Mouse (Mus musculus): ENCODE data around the gene Zbtb41. TPM values are rescaled to one million over a fixed set of nuclear protein-coding genes. Genes with fewer than 3 reads are reported as not detected.

Gene Zbtb41
- total and polyA plus RNA-seq, 3 experiments: 7.6 to 9.3 TPM; not detected in 1

GRCm38 (mm10) chr1:139494630-139495029 is 72.5 kb downstream of the Zbtb41 start:
- Histone ChIP-seq H3K79me2 (ENCODE audit: control insufficient read depth, insufficient read depth, low read length, poor library complexity) (no peaks in the 10 kb centered on the region), H3K9ac (ENCODE audit: control insufficient read depth, low read depth, low read length, poor library complexity, severe bottlenecking) (no peak overlapping the region), H3K27ac (ENCODE audit: control insufficient read depth, low read depth, low read length) (no peak overlapping the region), H3K4me3 (ENCODE audit: control insufficient read depth in 1 of 2, insufficient read depth in 1 of 2, low read depth in 2 of 2, low read length in 2 of 2) (no peak overlapping the region), H3K36me3 (ENCODE audit: control insufficient read depth in 1 of 2, insufficient read depth in 2 of 2, low read length in 2 of 2) (peaks cover 0 to 23% of the 10 kb centered on the region in 2 experiments; a peak in 2 of 4 replicates), H3K27me3 (ENCODE audit: control insufficient read depth in 1 of 2, insufficient read depth in 2 of 2, low read length in 2 of 2) (no peaks in the 10 kb centered on the region), H3K4me1 (ENCODE audit: control insufficient read depth in 1 of 2, insufficient read depth in 2 of 2, low read length in 2 of 2) (no peaks in the 10 kb centered on the region), H3K9me3 (replicated peaks; ENCODE audit: insufficient read depth, low read length) (no peaks in the 10 kb centered on the region)
- no peak for DNase-seq (ENCODE audit: low read depth, low spot score)
- no peak for TF ChIP-seq UBTF (IDR thresholded peaks at IDR 0.05; ENCODE audit: borderline replicate concordance, insufficient read depth, low read depth, low read length)
- TF ChIP-seq HCFC1 (IDR thresholded peaks at IDR 0.05; ENCODE audit: low read depth, low read length): no peak
- TF ChIP-seq CHD1 (IDR thresholded peaks at IDR 0.05; ENCODE audit: low read depth, low read length): no peak
- no peak for TF ChIP-seq MAZ (IDR thresholded peaks at IDR 0.05; ENCODE audit: low read depth, low read length)
- no peak for TF ChIP-seq TAL1 (IDR thresholded peaks at IDR 0.05; ENCODE audit: low read length)
- no peak for TF ChIP-seq MEF2A (IDR thresholded peaks at IDR 0.05; ENCODE audit: extremely low read depth, insufficient replicate concordance, low read depth, low read length, poor library complexity, severe bottlenecking)
- no peak for TF ChIP-seq CHD2 (IDR thresholded peaks at IDR 0.05; ENCODE audit: low read length)

DNA sequence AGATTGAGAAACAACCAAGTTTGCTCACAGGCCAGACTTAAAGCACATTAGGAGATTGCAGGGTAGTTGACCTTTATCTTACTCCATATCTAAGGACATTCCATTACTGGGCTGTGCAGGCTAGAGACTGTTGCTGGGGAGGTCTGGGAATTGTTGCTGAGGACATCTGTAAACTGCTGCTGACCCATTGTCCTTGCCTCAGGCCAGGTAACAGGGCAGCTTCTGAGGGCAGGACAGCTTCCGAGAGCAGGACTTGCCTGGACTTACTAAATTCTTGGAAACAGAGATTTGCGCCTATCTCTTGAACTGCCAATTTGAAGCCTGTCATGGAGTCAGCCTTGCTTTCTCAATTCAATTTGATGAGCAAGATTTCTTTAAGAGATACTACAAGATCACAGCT is 73.3 kb downstream of the Zbtb41 start:
- Histone ChIP-seq H3K79me2 (ENCODE audit: control insufficient read depth, insufficient read depth, low read length, poor library complexity) (no peaks in the 10 kb centered on the region), H3K27me3 (ENCODE audit: control insufficient read depth in 1 of 2, insufficient read depth in 2 of 2, low read length in 2 of 2) (no peaks in the 10 kb centered on the region), H3K27ac (ENCODE audit: control insufficient read depth, low read depth, low read length) (no peak overlapping the region), H3K4me1 (ENCODE audit: control insufficient read depth in 1 of 2, insufficient read depth in 2 of 2, low read length in 2 of 2) (no peaks in the 10 kb centered on the region), H3K36me3 (ENCODE audit: control insufficient read depth in 1 of 2, insufficient read depth in 2 of 2, low read length in 2 of 2) (peaks cover 0 to 23% of the 10 kb centered on the region in 2 experiments; a peak in 2 of 4 replicates), H3K4me3 (ENCODE audit: control insufficient read depth in 1 of 2, insufficient read depth in 1 of 2, low read depth in 2 of 2, low read length in 2 of 2) (no peak overlapping the region), H3K9me3 (replicated peaks; ENCODE audit: insufficient read depth, low read length) (no peaks in the 10 kb centered on the region), H3K9ac (ENCODE audit: control insufficient read depth, low read depth, low read length, poor library complexity, severe bottlenecking) (no peak overlapping the region)
- no peak for DNase-seq (ENCODE audit: low read depth, low spot score)
- TF ChIP-seq EP300 (IDR thresholded peaks at IDR 0.05; ENCODE audit: low read depth in 1 of 2, low read length in 2 of 2) (no peak), E2F4 (IDR thresholded peaks at IDR 0.05; ENCODE audit: borderline replicate concordance, low read depth, low read length) (no peak), KAT2A (conservative IDR thresholded peaks at IDR 0.05; ENCODE audit: low read depth, low read length) (no peak), SMC3 (IDR thresholded peaks at IDR 0.05; ENCODE audit: low read depth, low read length) (no peak), TAL1 (IDR thresholded peaks at IDR 0.05; ENCODE audit: low read length) (no peak), ELF1 (IDR thresholded peaks at IDR 0.05; ENCODE audit: low read depth, low read length) (no peak), MEF2A (IDR thresholded peaks at IDR 0.05; ENCODE audit: extremely low read depth, insufficient replicate concordance, low read depth, low read length, poor library complexity, severe bottlenecking) (no peak), USF1 (IDR thresholded peaks at IDR 0.05; ENCODE audit: low read depth, low read length) (no peak), TBP (IDR thresholded peaks at IDR 0.05; ENCODE audit: low read depth, low read length) (no peak), NELFE (IDR thresholded peaks at IDR 0.05; ENCODE audit: low read depth, low read length) (no peak), TCF12 (IDR thresholded peaks at IDR 0.05; ENCODE audit: low read depth, low read length) (no peak), HCFC1 (IDR thresholded peaks at IDR 0.05; ENCODE audit: low read depth, low read length) (no peak), SIN3A (IDR thresholded peaks at IDR 0.05; ENCODE audit: low read length) (no peak), MYC (IDR thresholded peaks at IDR 0.05; ENCODE audit: low read depth, low read length) (no peak), NRF1 (IDR thresholded peaks at IDR 0.05; ENCODE audit: insufficient read depth, low read depth, low read length, poor library complexity, severe bottlenecking) (no peak)

Data from MEL (cell line).